Mouse (Mus musculus): ENCODE data around the gene Rragd.
"Not testable (repeated sequence)": the region's sequence is repeated elsewhere in the genome, so short reads cannot be mapped to it uniquely, and the experiment has no call there.

Gene Rragd

GRCm38 (mm10) chr4:32982716-32983175 is at the start of gene Rragd:
Gene Rragd (plus strand): TSS chr4:32983037.
- DNase-seq = peak; percentile 63

- no peak for DNase-seq
Measured at GRCm38 (mm10) chr4:32936762-32937341, 46.0 kb upstream of the Rragd start.

- no peak for DNase-seq
Measured at GRCm38 (mm10) chr4:32939521-32939920, 43.3 kb upstream of the Rragd start.

GRCm38 (mm10) chr4:32939964-32940363 is 42.9 kb upstream of the Rragd start:
- no peak for DNase-seq

- DNase-seq = no peak
Measured at GRCm38 (mm10) chr4:32940984-32941383, 41.9 kb upstream of the Rragd start.

- DNase-seq = no peak
Measured at GRCm38 (mm10) chr4:32947631-32948030, 35.2 kb upstream of the Rragd start.

- no peak for DNase-seq
Measured at GRCm38 (mm10) chr4:32948696-32949095, 34.1 kb upstream of the Rragd start.

GRCm38 (mm10) chr4:32950356-32951034 is 32.3 kb upstream of the Rragd start, which contains the start of gene Ankrd6:
Gene Ankrd6 (minus strand): TSS chr4:32950841.
- DNase-seq = peak; percentile 84

GRCm38 (mm10) chr4:32951035-32951940 is 31.5 kb upstream of the Rragd start:
- no peak for DNase-seq

GRCm38 (mm10) chr4:32952681-32953080 is 30.2 kb upstream of the Rragd start:
- no peak for DNase-seq

GRCm38 (mm10) chr4:32956423-32956822 is 26.4 kb upstream of the Rragd start:
- no peak for DNase-seq

GRCm38 (mm10) chr4:32961394-32961793 is 21.4 kb upstream of the Rragd start:
- no peak for DNase-seq

- not testable (repeated sequence) for DNase-seq
Measured at GRCm38 (mm10) chr4:32964619-32965018, 18.2 kb upstream of the Rragd start.

- no peak for DNase-seq
Measured at GRCm38 (mm10) chr4:32977331-32977730, 5.5 kb upstream of the Rragd start.

GRCm38 (mm10) chr4:32980061-32980460 is 2.8 kb upstream of the Rragd start:
- no peak for DNase-seq

GRCm38 (mm10) chr4:32981617-32982016 is 1.2 kb upstream of the Rragd start:
- no peak for DNase-seq

- peak; percentile 49 for DNase-seq
Measured at GRCm38 (mm10) chr4:32982041-32982715, 659 bp upstream of the Rragd start.

GRCm38 (mm10) chr4:32983176-32984155 is 629 bp downstream of the Rragd start:
- peak; percentile 90 for DNase-seq

GRCm38 (mm10) chr4:32984242-32984641 is 1.4 kb downstream of the Rragd start:
- DNase-seq = peak; percentile 20

- DNase-seq = peak; percentile 41
Measured at GRCm38 (mm10) chr4:32984801-32985675, 2.2 kb downstream of the Rragd start.

GRCm38 (mm10) chr4:32985684-32986083 is 2.8 kb downstream of the Rragd start:
- DNase-seq = no peak
